Mouse (Mus musculus) lung, postnatal 10 days (tissue): ENCODE measurements around the gene Rassf3.

Source experiments
- DNase-seq: peaks from one replicate; pipeline ENCODE4 v3.0.0; 2021

Rassf3 gene

DNA sequence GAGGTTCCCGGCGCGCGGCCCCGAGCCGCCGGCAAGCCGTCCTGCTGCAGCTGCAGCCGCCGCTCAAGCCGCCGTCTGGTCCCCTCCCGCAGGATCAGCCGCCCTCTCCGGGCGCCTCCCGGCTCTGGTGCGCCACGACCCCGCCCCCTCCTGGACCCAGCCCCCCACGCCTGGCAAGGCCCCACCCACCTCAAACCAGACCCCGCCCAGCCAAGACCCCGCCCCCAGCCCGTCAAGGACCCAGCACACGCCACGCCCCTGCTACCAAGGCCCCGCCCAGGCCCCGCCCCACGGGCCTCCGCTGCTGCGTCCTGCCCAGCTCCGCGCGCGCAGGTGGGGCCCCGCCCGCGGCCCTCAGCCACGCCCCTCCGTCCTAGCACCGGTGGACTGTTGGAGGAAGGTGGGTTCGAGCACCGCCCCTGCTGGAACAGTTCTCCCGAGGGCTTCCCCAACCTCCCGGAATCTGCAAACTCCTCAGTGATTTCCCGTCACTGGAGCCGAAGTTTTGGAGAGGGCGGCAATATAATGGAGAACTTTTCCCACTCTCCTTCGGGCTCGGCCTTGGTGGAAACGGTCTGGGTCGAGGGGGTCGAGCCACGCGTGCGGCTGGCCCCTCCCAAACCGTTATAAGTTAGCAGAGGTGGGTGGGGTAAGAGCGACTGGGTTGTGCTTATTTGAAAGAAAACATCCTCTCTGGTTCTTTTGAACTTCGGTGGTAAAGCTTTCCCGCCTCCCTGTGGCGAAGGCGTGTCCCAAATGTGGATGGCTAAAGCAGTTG is at the start of gene Rassf3:
Gene Rassf3 (minus strand): TSS at position 158 of the 778 bp plus-strand sequence.
- peak; percentile 96 for DNase-seq

DNA sequence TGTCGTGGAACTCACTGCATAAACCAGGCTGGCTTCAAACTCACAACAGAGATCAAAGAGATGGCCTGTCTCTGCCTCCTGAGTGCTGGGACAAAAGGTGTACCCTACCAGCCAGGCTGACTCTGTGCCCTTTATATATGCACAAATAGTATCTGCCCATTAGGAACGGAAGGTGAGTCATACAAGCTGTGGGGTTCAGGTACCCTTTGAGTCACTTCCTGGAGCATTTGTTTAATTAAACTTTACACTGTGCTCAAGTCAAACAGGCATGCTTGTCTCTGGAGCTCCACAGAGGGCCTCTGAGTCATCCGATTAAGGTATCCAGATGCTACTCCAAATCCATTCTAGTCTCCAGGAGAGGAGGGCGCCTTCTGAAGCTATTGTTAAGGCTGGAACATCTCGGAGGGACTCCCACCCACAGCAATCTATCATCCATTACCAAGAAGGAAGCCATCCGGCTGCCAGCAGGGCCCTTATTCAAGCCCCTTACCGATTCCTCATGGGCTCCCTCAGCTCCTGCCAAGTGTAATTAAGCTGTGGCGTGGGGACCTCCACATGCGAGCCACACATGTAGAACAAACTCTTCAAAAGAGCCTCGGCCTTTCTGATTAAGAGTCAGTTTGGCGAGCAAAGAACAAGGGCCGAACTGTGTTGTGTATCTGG is 44.9 kb upstream of the Rassf3 start:
- peak; percentile 16 for DNase-seq

DNA sequence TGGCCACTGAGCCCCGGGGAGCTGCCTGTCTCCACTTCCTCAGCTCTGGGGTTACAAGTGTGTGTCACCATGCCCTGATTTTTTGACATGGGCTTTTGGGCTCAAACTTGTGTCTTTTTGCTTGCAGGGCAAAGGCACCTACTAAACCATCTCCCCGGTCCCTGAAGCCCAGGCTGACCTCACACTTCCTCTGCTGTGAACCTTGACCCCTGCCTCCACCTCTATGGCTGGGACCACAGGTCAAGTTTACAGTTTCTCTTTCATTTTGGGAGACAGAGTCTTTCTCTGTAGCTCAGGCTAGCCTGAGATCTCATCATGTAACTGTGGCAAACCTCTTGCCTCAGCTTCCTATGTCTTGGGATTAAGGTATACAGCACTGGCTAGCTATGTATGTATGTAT is 43.6 kb upstream of the Rassf3 start:
- DNase-seq, result no peak

GRCm38 (mm10) chr10:121516008-121516600 is 40.0 kb upstream of the Rassf3 start:
- peak; percentile 92 for DNase-seq

GRCm38 (mm10) chr10:121509751-121510643 is 33.9 kb upstream of the Rassf3 start:
- peak; percentile 25 for DNase-seq

DNA sequence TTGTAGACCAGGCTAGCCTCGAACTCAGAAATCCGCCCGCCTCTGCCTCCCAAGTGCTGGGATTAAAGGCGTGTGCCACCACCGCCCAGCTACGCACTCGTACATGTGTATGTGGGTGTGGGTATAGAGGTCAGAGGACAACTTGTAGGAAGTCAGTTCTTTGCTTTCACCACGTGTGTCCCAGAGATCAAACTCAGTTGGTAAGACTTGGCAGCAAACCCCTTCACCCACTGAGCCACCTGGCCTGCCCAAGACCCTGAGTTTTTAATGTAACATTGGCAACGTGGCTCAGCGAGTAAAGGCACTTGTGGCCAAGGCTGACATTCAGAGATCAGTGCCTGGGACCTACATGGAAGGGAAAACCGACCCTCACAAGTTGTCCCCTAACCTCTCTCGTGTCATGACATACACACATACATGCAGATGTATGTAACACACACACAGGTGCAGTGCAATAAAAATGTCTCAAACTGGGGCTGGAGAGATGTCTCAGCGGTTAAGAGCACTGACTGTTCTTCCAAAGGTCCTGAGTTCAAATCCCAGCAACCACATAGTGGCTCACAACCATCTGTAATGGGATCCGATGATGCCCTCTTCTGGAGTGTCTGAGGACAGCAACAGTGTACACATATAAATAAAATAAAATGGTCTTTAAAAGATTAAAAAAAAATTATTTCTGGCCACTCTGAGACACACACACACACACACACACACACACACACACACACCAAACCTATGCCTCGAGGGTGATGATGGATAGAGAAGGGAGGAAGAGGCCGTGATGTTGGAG is 31.8 kb upstream of the Rassf3 start:
- peak; percentile 28 for DNase-seq

DNA sequence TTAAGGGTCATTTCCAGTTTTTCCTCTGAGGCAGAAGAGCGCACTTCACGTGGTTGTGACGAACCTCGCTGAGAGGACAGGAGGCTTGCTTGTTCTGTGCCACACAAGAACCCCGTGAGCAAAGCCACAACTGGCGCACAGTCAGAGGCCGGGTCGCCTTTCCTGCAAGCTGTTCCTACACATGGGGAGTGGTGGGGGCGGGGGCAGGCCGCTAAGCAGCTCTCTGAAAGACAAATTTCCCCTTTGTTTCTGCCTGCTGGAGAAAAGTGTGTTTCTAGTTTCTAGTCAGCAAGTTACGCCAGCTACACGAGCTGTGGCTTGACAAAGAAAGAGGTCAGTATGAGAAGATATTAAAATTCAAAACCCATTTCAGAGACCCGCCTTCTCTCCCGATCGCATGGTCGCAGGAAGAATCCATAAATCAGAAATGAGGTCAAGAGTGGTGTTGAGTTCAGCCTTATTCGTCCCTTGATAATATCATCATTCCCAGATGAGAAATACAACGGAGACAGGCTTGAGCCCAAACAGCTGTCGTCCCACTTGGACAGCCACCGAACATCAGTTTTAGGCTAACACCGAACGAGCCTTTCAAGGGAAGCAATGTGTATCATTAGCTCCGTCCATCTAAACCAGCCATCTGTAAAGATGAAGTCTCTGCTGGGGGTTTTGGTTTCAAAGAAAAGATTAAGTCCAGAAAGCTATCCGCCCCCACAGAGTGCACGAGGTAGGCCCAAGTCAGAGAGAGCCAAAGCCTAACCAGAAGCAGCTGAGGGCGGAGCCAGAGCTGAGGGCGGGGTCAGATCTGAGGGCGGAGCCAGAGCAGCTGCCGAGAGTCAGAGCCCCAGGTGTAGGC is 30.8 kb upstream of the Rassf3 start:
- peak; percentile 80 for DNase-seq

DNA sequence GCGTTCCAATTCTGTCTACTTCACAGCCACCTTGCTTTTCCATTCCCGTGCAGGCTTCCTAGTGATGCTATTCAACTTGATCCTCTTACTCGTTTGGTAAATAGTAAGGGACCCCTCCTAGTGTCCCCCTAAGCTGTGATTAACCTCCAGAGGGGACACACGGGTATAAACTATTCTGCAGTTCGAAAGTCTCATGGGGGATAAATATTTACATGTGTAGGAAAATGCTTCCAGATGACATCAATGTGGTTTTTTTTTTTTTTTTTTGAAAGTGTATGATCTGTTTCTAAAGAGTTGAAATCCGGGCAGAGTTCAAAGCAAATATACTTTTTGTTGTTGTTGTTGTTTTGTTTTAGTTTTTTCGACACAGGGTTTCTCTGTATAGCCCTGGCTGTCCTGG is 29.8 kb upstream of the Rassf3 start:
- no peak for DNase-seq

- DNase-seq, result peak; percentile 86
These were observed 29.1 kb upstream of the Rassf3 start for GRCm38 (mm10) chr10:121504973-121505911.

DNA sequence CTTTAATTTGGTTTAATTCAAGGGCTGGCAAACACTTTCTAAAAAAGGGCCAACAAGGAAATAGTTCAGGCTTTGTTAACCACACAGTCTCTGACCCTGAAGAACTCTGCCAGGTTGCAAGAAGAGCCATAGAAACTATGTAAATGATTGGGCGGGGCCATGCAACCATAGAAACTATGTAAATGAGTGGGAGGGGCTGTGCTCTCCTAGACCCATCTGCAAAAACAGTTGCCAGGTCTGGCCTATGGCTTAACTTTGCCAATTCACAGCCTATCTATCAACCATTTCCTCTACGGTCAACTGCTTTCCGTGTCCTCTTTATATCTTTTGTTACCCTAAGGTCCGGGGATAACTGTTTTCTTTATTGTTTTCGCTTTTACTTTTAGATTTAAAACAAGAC is 25.0 kb upstream of the Rassf3 start:
- DNase-seq, result peak; percentile 43

- no peak for DNase-seq
These were observed 23.9 kb upstream of the Rassf3 start for GRCm38 (mm10) chr10:121500034-121500433.

DNA sequence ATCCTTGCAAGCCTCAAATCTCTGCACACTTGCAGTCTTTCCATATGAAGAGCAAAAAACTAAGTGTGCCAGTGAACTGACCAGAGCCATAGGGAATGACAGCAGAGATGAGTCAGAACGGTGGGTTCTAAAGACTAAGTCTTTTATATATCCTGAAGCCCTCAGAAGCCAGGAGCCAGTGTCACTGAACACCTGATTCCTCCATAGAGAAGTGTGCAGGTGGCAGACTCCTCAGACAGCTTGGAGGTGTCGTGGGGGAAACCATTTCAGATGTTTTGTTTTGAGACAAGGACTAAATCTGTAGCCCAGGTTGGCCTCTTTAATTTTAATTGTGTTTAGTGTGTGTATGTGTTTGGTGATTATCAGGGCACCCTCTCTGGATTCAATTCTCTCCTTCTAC is 22.9 kb upstream of the Rassf3 start:
- no peak for DNase-seq

DNA sequence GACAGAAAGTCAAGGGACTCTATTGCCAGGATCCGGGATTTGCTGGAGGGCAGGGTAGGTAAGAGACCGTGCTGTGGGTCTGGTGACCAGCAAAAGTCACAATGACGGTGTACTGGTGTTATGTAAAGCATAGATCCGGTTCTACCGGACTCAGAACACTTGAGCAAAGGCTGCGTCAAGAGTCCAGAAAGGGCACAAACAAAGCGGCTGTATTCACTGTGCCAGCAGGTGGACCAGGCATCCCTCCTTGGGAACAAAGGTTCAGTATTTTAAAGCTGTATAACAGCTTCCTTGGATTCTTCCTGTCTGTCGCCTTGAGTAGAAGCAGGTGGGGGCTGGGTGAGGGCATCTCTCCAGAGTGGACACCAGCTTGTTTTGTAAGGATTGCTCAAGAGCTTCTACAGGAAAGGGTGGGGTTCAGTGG is 22.3 kb upstream of the Rassf3 start:
- peak; percentile 81 for DNase-seq

DNA sequence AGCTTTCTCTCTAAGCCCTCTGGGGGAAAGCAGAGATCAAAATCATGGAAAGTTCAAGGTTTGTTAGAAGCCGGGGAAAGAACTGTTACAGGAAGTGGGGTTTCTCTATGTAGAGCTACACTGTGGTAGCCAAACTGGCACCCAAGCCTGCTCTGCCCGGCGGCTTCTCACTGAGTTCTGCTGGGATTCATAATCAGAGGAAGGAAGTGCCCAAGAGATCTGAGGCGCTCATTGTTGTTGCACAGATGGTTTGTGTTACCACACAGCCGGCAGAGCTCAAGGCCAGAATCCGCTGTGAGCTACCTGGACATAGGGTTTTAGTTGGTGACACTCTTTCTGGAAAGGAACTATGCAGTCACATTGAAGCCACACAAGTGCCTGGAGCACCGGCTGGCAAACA is 21.8 kb upstream of the Rassf3 start:
- DNase-seq, result peak; percentile 53

- DNase-seq, result peak; percentile 74
These were observed 20.5 kb upstream of the Rassf3 start for GRCm38 (mm10) chr10:121496616-121497015.

GRCm38 (mm10) chr10:121494163-121494425 is 17.9 kb upstream of the Rassf3 start:
- DNase-seq, result no peak

- DNase-seq, result no peak
These were observed 17.4 kb upstream of the Rassf3 start for GRCm38 (mm10) chr10:121493374-121494162.

GRCm38 (mm10) chr10:121492608-121493315 is 16.6 kb upstream of the Rassf3 start:
- DNase-seq, result no peak

GRCm38 (mm10) chr10:121489941-121490340 is 13.8 kb upstream of the Rassf3 start:
- DNase-seq, result no peak
